Mouse (Mus musculus): Measurements from ENCODE around the gene Gm20388.

The Gm20388 gene

GRCm38 (mm10) chr8:120119931-120120330 is 209.3 kb downstream of the Gm20388 start:
- DNase-seq (ENCODE audit: low read depth, low spot score): no peak

- no peak for DNase-seq (ENCODE audit: low read depth, low spot score)
Measured at GRCm38 (mm10) chr8:120120951-120121350, 210.3 kb downstream of the Gm20388 start.

GRCm38 (mm10) chr8:120124261-120124660 is 213.6 kb downstream of the Gm20388 start:
- no peak for DNase-seq (ENCODE audit: low read depth, low spot score)

DNA sequence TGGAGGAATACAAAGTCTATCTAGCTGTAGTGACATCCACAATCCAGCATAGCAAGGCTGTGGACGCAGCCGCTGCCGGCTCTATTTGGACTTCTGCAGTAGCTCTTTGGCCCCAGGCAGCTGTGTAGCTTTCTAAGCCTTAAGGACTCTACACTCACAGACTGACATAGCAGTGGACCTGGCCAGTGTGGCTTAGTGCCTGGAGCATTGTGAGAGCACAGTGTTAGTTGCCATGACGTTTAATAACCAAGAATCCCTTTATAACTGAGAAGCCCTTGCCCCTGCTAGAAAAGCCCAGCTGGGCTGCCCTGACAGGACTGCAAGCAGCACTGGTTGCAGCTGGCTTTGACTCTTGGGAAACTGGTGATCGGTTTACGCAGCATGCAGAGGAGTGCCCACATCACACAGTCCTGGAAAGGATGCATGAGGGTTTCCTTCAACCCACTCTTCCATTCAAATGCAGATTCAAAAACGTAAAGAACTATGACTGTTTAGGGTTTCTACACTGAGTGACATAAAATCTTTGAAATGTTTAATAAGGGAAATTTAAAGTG is 214.3 kb downstream of the Gm20388 start:
- no peak for DNase-seq (ENCODE audit: low read depth, low spot score)

GRCm38 (mm10) chr8:120126357-120127161 is 215.9 kb downstream of the Gm20388 start:
- DNase-seq (ENCODE audit: low read depth, low spot score): no peak

- DNase-seq (ENCODE audit: low read depth, low spot score): no peak
Measured at GRCm38 (mm10) chr8:120129547-120129946, 218.9 kb downstream of the Gm20388 start.

- DNase-seq (ENCODE audit: low read depth, low spot score): no peak
Measured at GRCm38 (mm10) chr8:120131158-120131557, 220.5 kb downstream of the Gm20388 start.

DNA sequence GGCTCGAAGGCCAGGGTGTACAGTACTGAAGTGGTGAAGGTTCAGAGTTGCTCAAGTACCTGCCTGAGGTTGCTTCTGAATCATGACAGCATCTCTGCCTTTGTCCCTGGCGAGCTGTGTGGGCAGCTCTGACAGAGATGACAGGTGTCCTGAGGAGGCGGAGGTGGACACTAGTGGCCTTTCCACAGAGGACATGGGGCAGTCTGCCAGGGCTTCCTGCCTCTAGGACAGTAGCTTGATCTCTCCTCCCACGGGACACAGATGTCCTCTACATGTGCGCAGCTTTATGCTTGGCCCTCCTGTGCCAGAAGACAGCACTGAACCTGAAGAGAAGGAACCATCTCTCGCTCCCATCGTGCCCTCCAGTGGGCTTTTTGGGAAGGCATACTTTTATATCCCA is 222.5 kb downstream of the Gm20388 start:
- no peak for DNase-seq (ENCODE audit: low read depth, low spot score)

DNA sequence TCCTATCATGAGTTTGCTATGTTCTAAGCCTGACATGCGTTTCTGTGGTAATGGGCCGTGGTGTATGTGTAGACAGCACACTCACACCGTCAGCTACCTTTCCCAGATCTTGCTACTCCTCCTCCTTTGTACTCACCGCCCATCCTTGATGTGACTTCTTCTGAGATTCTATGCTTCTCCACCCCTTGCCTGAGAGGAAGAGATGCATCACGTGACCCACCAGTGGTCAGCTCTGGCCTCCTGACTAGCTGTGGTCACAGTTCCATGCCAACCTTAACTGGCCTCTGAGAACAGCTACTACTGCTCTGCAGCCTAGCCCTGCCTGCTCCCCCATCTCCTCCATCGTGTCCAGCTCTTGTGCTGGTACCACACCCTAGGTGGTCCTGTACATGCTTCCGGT is 225.0 kb downstream of the Gm20388 start:
- DNase-seq (ENCODE audit: low read depth, low spot score): no peak

DNA sequence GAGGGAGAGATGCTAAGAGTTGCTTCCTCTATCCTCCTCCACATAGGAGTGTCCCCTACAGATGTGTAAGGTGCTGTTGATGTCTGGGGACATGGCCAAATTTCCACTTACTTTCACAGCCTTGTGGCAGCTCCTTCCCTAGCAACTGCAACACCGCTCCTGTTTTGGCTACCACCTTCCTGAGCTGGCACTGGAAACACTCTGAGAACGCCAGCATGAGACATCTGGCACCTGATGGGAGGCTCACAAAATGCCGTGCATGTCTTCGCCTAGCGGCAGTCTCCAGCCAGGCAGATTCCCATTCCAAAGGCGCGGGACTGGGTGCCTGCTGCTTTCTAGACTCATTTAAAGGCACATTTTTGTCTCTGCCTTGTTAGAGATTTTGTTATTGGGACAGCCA is 226.0 kb downstream of the Gm20388 start:
- no peak for DNase-seq (ENCODE audit: low read depth, low spot score)

DNA sequence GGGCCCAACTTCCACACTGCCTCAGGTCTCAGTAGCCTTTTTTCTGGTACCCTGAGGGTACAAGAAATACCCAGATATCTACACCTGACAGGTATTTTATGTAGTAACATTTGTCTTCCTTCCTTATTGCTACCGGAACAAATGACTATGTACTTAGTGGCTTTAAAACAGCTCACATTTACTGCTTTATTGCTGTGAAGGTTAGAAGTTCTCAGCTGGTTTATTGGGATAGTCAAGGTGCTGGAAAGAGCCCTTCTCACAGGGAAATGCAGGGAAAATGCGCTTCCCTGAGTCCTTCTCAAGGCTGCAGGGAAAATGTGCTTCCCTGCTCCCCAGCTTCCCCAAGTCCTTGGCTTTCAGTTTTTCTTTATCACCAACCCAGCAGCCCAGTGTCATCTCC is 228.3 kb downstream of the Gm20388 start:
- DNase-seq (ENCODE audit: low read depth, low spot score): no peak

GRCm38 (mm10) chr8:120140769-120141168 is 230.1 kb downstream of the Gm20388 start:
- no peak for DNase-seq (ENCODE audit: low read depth, low spot score)

DNA sequence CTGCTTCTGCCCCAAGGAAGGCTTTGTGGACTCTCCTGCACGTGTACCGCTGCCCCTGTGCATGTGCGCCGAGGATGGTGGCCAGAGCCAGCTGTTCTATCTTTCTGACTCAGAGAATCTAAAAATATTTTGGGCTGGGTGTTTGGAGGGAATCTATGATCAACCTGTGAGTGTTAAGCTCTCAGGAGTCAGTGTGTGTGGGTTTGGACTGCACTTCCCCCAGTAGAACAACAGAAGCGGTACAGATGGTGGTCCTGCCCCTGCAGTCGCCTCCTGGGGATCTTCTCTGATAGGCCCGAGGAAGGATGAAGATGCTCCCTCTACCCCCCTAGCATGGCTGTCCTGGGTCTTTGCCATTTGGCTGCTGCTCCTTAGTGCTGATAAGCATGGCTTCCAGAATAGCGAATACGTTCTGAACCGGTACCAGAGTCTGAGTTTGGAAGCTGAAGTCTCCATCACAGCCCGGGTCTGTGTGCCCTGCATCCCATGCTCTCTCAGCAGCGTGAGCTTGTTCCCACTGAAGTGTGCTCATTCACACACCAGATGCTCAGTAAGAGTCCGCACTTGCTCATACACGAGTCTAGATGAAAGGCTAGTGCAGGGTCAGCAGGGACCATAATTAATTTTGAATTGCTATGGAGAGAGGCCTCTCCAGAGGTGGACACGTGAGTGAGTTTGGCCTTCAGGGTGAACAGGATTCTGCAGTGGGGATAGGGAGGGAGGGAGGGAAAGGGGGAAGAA is 233.4 kb downstream of the Gm20388 start:
- DNase-seq (ENCODE audit: low read depth, low spot score): no peak

DNA sequence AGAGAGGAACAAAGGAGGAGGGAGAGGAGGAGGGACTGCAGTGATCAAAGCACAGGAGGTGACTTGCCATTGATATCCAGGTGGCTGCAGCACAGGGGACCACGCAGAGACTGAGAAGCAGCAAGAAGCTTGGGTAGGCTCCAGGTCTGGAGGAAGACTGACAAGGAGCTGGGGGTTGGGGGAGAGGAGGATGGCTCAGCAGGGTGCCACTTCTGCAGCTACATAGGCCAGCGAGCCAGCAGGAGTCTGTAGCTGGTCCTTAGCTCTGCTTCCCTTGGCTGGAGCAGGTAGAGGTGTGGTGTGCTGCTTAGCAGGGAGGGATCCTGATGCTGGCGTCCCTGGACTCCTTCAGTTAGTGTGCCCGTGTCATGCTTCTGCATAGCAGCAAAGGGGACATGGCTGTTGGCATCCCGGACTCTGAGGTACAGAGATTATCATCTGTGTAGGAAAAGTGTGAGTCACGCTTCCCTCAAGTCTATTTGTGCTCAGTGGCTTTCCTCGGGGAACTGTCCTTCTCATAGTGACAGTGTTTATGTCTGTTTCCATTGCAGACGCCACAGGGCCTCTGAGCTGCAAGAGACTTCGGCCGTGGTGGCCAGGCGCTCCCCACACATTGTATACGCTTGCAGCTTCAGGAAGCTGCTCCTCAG is 234.1 kb downstream of the Gm20388 start:
- DNase-seq (ENCODE audit: low read depth, low spot score): no peak

DNA sequence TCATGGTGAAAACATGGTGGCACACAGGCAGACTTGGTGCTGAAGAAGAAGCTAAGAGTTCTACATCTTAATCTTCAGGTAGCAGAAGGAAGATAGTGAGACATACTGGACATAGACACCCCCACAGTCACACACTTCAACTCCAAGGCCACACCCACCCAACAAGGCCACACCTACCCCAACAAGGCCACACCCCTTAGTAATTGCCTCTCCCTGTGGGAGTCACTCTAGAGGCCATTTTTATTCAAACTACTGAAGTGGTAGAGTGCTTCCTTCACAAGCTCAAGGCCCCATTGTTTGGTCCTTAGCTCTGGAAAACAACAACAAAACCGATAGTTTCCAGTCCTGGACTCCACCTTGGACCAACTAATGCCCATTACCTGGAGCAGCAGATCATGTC is 235.4 kb downstream of the Gm20388 start:
- DNase-seq (ENCODE audit: low read depth, low spot score): no peak

GRCm38 (mm10) chr8:120150028-120150427 is 239.4 kb downstream of the Gm20388 start:
- DNase-seq (ENCODE audit: low read depth, low spot score): no peak

DNA sequence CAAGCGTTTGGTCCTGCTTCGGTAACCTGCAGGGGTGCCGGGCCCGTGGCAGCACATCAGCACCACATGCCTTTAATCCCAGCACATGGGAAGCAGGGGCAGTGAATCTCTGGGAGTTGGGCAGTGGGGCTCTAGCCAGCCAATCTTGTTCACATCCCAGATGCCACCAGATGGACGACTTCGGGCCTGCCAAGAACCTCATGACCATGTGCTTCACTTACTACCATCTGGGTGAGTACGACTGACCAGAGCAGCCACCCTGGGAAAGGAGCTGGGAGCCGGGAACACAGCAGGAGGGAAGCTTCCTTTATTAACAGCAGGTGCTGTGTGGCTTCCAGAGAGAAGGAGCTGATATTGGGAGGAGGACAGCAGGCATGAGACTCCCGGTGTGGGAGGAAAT is 240.5 kb downstream of the Gm20388 start:
- no peak for DNase-seq (ENCODE audit: low read depth, low spot score)

- no peak for DNase-seq (ENCODE audit: low read depth, low spot score)
Measured at GRCm38 (mm10) chr8:120152636-120153035, 242.0 kb downstream of the Gm20388 start.

DNA sequence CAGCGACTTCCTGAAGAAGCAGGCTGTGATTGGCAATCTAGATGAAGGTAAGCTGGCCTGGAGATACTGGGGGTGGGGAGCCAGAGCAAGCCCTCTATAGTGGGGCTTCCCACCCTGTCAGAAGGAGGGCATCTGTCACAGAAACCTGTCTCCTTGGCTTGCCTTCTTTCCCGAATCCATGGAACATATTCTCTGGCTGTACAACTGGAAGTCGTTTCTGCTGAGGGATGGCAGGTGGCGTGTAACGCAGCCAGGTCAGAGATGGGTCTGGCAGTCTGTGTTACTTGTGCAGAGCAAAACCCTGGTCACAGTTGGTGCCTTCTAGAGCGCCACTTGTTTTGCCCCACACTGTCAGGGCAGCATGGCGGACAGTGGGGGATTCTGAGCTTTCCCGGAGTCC is 249.7 kb downstream of the Gm20388 start:
- no peak for DNase-seq (ENCODE audit: low read depth, low spot score)

DNA sequence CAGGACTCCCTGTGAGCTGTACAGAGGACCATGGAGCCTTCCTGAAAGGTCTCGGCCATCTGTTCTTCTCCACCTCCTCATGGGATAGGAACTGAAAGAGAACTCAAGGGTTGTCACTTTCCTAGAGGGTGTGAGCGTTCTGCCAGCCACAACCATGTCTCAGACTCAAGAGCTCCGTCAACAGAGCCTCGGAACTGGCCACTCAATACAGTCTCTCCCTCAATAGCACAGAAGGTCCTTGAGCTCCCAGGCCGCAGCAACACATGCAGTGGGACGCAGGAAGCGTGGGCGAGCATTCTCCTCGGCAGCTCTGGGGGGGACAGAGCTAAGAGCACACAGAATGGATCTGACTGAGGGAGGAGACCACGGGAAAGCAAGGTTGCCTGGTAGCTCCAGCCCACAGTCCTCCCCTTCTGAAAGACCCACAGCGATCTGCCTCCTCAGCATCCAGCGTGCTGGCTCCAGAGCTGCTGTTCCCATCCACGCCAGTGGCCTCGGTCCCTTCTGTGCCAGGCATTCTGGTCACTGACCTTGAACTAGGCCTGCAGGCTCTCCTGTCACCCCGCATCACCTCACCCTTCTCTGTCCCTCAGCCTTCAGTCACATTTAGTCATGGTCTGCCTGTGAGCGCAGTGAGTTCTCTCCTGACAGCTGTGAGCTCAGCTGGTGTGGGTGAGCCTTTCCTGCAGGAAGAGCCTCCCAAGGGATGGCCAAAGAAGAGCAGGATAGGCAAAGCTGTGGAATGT is 251.2 kb downstream of the Gm20388 start:
- no peak for DNase-seq (ENCODE audit: low read depth, low spot score)

GRCm38 (mm10) chr8:120162404-120162752 is 251.7 kb downstream of the Gm20388 start:
- DNase-seq (ENCODE audit: low read depth, low spot score): no peak

DNA sequence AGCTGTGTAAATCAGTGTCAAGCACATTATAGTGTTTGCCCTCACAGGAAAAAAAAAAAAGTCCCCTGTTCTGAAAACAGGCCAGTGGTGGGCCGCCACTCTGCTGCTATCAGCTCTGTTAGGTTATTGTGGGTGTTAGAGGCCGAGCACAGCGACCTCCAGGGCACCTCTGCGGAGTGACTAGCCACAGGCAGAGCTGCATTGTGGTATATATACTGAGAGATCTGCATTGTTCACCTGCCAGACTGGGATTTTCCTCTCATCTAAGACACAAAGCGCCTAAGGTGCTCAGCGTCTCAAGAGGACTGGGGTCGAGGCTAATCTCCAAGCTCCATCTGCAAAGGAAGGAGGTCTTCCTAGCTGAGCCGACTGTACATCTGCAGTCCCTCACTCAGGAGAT is 252.7 kb downstream of the Gm20388 start:
- DNase-seq (ENCODE audit: low read depth, low spot score): no peak

Measured in retina, adult 2 months (tissue).